Mouse (Mus musculus) embryonic fibroblast, embryonic 13.5 days (primary cell): ENCODE measurements around the gene Mphosph8. TPM values are rescaled to one million over a fixed set of nuclear protein-coding genes. Genes with fewer than 3 reads are reported as not detected.

Experiments
- H3K27ac ChIP-seq: 2 replicates; pipeline ENCODE4 v1.5.1; 2012; ENCODE audit warnings: low read length, control low read depth, inconsistent platforms; ENCODE audit not compliant: insufficient read depth
- H3K4me1 ChIP-seq: 2 replicates; pipeline ENCODE4 v1.6.1; 2011; ENCODE audit warnings: low read length; ENCODE audit not compliant: control insufficient read depth, insufficient read depth
- H3K4me3 ChIP-seq: 2 replicates; pipeline ENCODE4 v1.5.1; 2011; ENCODE audit warnings: mild to moderate bottlenecking, control low read depth, low read length; ENCODE audit not compliant: insufficient read depth
- CTCF ChIP-seq: IDR thresholded peaks from 2 replicates; pipeline ENCODE4 v1.5.1; 2011; ENCODE audit warnings: mild to moderate bottlenecking, control low read depth, low read length, moderate library complexity, borderline replicate concordance; ENCODE audit not compliant: insufficient read depth
- POLR2A ChIP-seq: IDR thresholded peaks from 2 replicates; pipeline ENCODE4 v1.6.1; 2011; ENCODE audit warnings: low read depth, mild to moderate bottlenecking, control low read depth, low read length, moderate library complexity
- polyA plus RNA-seq: library from polyadenylated mRNA; stranded (reverse); fragments of >200 nt; gene quantifications from 2 replicates; pipeline ENCODE4 v1.2.4, GENCODE M21; 2011; ENCODE audit warnings: low read depth; ENCODE audit not compliant: missing spikeins, insufficient read length

Gene Mphosph8
- polyA plus RNA-seq, 1 experiment = 37.3 TPM

DNA sequence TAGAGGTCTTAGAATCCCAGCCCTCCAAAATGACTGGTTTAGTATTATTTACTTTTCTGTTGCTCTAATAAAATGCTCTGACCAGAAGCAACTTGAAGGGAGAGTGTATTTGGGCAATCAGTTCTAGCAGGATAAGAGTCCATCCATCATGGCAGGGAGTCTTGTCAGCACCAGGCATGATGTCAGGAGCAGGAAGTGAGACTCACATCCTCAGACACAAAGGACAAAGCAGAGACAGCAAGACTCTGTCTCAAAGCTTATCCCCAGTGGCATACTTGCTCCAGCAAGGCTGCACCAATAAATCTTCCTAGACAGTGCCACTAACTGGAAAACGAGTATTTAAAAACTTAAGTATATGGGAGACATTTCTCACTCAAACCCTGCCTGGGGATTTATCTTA, 17.4 kb downstream of the Mphosph8 start:
- H3K27ac ChIP-seq = no peak overlapping the region
- no peak overlapping the region for H3K4me3 ChIP-seq
- TF ChIP-seq CTCF (no peak), POLR2A (no peak)
- peaks cover 6% of the 10 kb centered on the region for H3K4me1 ChIP-seq

DNA sequence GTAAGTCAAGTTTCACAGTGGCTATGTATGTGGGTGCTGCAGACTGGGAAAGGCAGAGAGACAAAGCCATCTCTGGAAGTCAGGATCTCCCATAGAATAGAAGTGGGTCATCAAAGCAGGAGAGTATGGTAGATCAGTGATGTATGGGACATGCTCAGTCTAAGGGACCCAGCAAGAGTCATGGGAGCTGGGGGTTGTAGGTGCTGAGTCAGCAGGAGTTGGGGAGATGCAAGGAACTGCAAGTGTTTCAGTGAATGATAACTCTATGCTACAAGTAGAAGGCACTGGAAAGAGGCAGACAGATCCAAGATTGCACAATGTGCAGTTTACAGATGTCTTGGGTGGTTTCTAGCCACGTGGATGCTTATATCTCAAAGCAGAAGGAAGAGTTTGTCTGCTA, 21.1 kb downstream of the Mphosph8 start:
- no peak for TF ChIP-seq POLR2A
- no peak for TF ChIP-seq CTCF
- Histone ChIP-seq H3K4me1 (peaks cover 6% of the 10 kb centered on the region), H3K4me3 (no peak overlapping the region), H3K27ac (peak overlapping the region; percentile 56)

DNA sequence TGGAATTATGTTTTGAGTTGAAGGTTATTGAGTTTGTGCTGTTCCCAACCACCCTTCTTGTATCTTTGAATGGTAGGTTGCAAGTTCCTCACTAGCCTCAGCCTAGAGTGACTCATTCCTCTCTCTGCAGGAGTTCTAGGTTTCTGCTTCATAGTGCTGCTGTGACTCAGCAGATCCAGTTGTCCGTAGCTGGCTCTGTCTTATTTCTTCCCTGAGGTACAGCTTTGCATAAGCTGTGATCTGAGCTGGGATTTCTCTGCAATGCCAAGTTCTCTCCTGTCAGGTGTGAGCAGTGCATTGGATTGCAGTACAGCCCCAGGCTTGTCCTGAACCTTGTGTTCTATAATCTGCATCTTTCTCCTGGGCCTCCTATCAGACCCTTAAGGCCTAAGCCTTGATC, 21.7 kb downstream of the Mphosph8 start:
- TF ChIP-seq CTCF (no peak), POLR2A (no peak)
- no peak overlapping the region for H3K4me3 ChIP-seq
- H3K4me1 ChIP-seq = peaks cover 6% of the 10 kb centered on the region
- peak overlapping the region; percentile 82 for H3K27ac ChIP-seq

DNA sequence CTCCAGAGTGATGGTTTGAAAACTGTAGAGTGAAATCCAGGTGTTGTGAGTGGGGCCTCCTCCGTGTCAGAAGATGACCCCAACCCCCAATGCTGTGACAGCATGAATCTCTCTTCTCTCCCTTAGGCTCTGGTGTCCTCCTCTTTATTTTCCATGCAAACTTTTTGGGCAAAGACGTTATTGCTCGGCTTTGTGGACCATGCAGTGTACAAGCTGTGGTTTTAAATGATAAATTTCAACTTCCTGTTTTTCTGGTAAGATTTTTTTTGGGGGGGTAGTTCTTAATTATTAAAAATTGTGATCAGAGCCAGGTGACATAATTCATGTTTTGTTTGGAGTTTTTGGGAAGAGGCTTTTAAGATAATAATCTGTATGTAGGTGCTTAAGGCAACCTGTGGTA, 27.4 kb downstream of the Mphosph8 start:
- Histone ChIP-seq H3K4me1 (no peaks in the 10 kb centered on the region; the same call in 1 of the 2 replicates), H3K27ac (no peak overlapping the region), H3K4me3 (no peak overlapping the region)
- TF ChIP-seq POLR2A (no peak), CTCF (no peak)

DNA sequence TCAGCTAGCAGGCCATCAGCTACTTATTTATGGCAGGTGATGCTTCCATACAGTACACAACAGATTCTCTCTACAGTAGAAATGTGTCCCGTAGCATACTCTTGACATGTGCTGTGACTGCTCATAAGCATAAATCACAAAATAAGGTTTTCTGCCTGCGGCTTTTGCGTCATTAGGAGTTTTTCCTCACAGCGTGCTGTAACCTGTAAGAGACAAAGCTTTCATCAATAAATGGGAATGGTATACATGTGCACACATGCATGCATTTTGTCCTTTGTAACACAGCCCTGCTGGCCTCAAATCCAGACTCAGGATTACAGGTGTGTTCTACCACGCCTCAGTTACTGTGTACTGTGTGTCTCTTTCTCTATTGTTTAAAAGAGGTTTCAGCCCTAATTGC, 29.8 kb downstream of the Mphosph8 start:
- no peak overlapping the region for H3K27ac ChIP-seq
- TF ChIP-seq POLR2A (no peak), CTCF (no peak)
- no peak overlapping the region for H3K4me3 ChIP-seq
- no peaks in the 10 kb centered on the region; the same call in 1 of the 2 replicates for H3K4me1 ChIP-seq

DNA sequence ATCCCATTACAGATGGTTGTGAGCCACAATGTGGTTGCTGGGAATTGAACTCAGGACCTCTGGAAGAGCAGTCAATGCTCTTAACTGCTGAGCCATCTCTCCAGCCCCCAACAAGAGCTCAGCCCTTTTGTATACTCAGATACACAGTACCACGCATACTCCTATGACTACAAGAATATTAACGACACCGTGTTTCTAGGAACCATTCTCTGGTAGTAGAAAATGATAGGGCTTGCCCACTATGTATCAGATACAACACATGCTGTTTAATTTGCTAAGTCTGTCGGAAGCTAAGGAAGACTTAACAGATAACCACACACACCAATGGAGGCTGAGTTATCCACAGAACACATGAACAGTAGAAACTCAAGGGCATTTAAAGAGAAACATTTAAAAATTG, 34.6 kb downstream of the Mphosph8 start:
- Histone ChIP-seq H3K27ac (no peak overlapping the region), H3K4me3 (no peak overlapping the region), H3K4me1 (no peaks in the 10 kb centered on the region)
- TF ChIP-seq CTCF = no peak
- TF ChIP-seq POLR2A = no peak

DNA sequence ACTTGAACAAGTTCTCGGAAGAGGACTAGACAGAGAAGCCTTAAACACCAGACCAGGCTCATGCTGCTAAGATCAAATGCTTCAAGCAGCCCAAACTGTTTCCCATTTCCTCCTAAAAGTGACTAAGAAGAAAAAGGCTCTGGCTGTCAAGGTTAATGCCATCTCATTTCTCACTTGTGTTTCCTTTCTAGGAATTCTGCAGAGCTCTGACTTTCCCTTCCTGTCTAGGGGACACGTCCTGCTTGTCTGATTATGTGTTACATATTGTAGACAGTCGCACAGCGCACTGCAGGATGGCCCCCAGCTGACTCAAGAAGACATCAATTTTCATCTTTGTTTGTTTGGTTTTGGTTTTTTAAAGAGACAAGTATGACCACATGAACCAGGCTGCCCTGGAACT, 37.6 kb downstream of the Mphosph8 start:
- H3K27ac ChIP-seq = no peak overlapping the region
- no peaks in the 10 kb centered on the region for H3K4me1 ChIP-seq
- TF ChIP-seq POLR2A (no peak), CTCF (no peak)
- no peak overlapping the region for H3K4me3 ChIP-seq

DNA sequence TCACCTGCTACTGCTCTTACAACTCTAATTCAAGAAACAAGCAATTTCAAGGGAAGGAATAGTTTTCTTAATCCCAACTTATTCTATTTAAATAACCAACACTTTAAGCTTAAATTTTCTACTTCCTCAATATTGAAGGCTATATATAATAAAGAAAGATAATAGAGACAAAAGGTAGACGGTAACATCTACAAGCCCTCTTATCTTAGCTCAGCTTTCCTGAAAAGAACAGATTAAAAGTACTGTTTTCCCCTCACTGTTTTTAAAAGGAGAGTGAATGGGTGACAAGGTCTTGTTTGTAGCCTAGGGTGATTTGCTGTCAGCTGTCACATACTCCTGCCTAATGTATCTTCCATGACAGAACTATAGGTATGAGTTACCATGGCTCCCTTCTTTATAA, 58.4 kb downstream of the Mphosph8 start:
- TF ChIP-seq POLR2A (no peak), CTCF (no peak)
- no peaks in the 10 kb centered on the region for H3K4me1 ChIP-seq
- H3K4me3 ChIP-seq = no peak overlapping the region
- H3K27ac ChIP-seq = no peak overlapping the region

DNA sequence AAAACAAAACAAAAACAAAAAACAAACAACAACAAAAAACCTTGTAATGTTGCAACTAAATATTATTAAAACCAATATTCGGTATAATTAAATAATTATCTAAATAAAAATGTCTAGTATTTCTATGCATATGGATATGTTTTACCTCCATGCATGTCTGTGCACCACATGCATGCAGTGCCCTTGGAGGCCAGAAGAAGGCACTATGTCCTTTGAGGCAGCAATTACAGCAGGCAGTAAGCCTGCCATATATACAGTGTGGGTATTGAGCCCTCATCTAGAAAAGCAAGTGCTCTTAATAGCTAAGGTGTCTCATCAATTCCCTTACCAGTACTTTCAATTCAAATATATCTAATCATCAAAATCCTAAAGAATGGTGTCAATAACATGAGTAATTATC, 72.1 kb downstream of the Mphosph8 start:
- no peak overlapping the region for H3K27ac ChIP-seq
- TF ChIP-seq CTCF (no peak; the same call in 1 of the 2 replicates), POLR2A (no peak)
- no peaks in the 10 kb centered on the region for H3K4me1 ChIP-seq

More for the DNA sequence above, 72.1 kb downstream of the Mphosph8 start:
- no peak overlapping the region for H3K4me3 ChIP-seq

Other genes starting within 250 kb of the Mphosph8 start
- gene Cenpj, start 92.8 kb upstream of the Mphosph8 start, polyA plus RNA-seq = 11.7 and 12.1 TPM in 2 replicates
- 16.8 and 20.5 TPM in 2 replicates for gene Parp4, start 92.6 kb upstream of the Mphosph8 start, polyA plus RNA-seq
- gene Pspc1, start 110.1 kb downstream of the Mphosph8 start, polyA plus RNA-seq = 47.7 and 57.4 TPM in 2 replicates
- gene Zmym5, start 143.5 kb downstream of the Mphosph8 start, polyA plus RNA-seq = 34.6 and 43.3 TPM in 2 replicates
- gene Zmym2, start 218.4 kb downstream of the Mphosph8 start, polyA plus RNA-seq = 103 and 104 TPM in 2 replicates